Mouse (Mus musculus) midbrain, embryonic 16.5 days (tissue): ENCODE measurements around the gene Scaper. TPM values are rescaled to one million over a fixed set of nuclear protein-coding genes. Genes with fewer than 3 reads are reported as not detected.

ENCODE experiments used
- ATAC-seq: fragments of 200-750 bp; cut with Nextera tagmentation; 2 replicates; pipeline ENCODE4 v1.8.0; 2017; ENCODE audit warnings: moderate TSS enrichment
- H3K27ac ChIP-seq: fragments of 300-500 bp; sonication (generic); 2 replicates; pipeline ENCODE4 v1.5.1; 2014; ENCODE audit warnings: mild to moderate bottlenecking, low read length, mixed read lengths
- H3K27me3 ChIP-seq: fragments of 300-500 bp; sonication (generic); 2 replicates; pipeline ENCODE4 v1.6.1; 2014; ENCODE audit warnings: low read depth, low read length, mixed read lengths; ENCODE audit not compliant: control insufficient read depth, insufficient read depth
- H3K36me3 ChIP-seq: fragments of 300-500 bp; sonication (generic); 2 replicates; pipeline ENCODE4 v1.6.1; 2014; ENCODE audit warnings: mild to moderate bottlenecking, low read length, moderate library complexity, mixed read lengths; ENCODE audit not compliant: control insufficient read depth, insufficient read depth
- H3K4me1 ChIP-seq: fragments of 300-500 bp; sonication (generic); 2 replicates; pipeline ENCODE4 v1.6.1; 2014; ENCODE audit warnings: mild to moderate bottlenecking, low read length, mixed read lengths; ENCODE audit not compliant: control insufficient read depth, insufficient read depth
- H3K4me2 ChIP-seq: fragments of 300-500 bp; sonication (generic); 2 replicates; pipeline ENCODE4 v1.6.1; 2014; ENCODE audit warnings: mild to moderate bottlenecking, low read length, mixed read lengths
- H3K4me3 ChIP-seq: fragments of 300-500 bp; sonication (generic); 2 replicates; pipeline ENCODE4 v1.5.1; 2014; ENCODE audit warnings: low read depth, mild to moderate bottlenecking, low read length, moderate library complexity, mixed read lengths
- H3K9ac ChIP-seq: fragments of 300-500 bp; sonication (generic); 2 replicates; pipeline ENCODE4 v1.6.1; 2014; ENCODE audit warnings: low read depth, low read length, mixed read lengths
- H3K9me3 ChIP-seq: fragments of 300-500 bp; sonication (generic); replicated peaks from 2 replicates; pipeline ENCODE4 v1.6.1; 2014; ENCODE audit warnings: mild to moderate bottlenecking, low read length, mixed read lengths; ENCODE audit not compliant: control insufficient read depth, poor library complexity, severe bottlenecking
- WGBS: fragments of 180-500 bp; shearing (Covaris S2); extraction: QIAGEN DNeasy Blood & Tissue Kit; methylation state at CpG from one replicate; pipeline ENCODE4 v1.1.7; 2014; 5-methylcytosine and 5-hydroxymethylcytosine counted together
- polyA plus RNA-seq: library from polyadenylated mRNA; unstranded; fragments of >200 nt; fragmentation: Nextera tagmentation; extraction: Ambion mirVana; gene quantifications from 2 replicates; pipeline ENCODE4 v1.2.1, GENCODE M21; 2015

Scaper gene
- polyA plus RNA-seq, 1 experiment from 2014 or later = 43.4 TPM

GRCm38 (mm10) chr9:55571071-55571470 is 366.8 kb downstream of the Scaper start:
- no peaks in the 10 kb centered on the region for H3K4me1 ChIP-seq
- H3K4me3 ChIP-seq = no peak overlapping the region
- H3K9me3 ChIP-seq = no peaks in the 10 kb centered on the region
- H3K9ac ChIP-seq = no peak overlapping the region
- no peaks in the 10 kb centered on the region for H3K27me3 ChIP-seq
- ATAC-seq = no peak
- no peak overlapping the region for H3K27ac ChIP-seq
- H3K36me3 ChIP-seq = no peaks in the 10 kb centered on the region
- WGBS = 78% methylated on average over 1 of the region's 1 CpGs
- H3K4me2 ChIP-seq = no peak overlapping the region

GRCm38 (mm10) chr9:55568466-55569159 is 369.3 kb downstream of the Scaper start:
- Histone ChIP-seq H3K27ac (no peak overlapping the region), H3K4me1 (no peaks in the 10 kb centered on the region), H3K4me2 (no peak overlapping the region), H3K4me3 (no peak overlapping the region), H3K9ac (no peak overlapping the region), H3K36me3 (no peaks in the 10 kb centered on the region), H3K27me3 (no peaks in the 10 kb centered on the region), H3K9me3 (no peaks in the 10 kb centered on the region)
- WGBS = 74% methylated on average over 5 of the region's 5 CpGs
- no peak for ATAC-seq

DNA sequence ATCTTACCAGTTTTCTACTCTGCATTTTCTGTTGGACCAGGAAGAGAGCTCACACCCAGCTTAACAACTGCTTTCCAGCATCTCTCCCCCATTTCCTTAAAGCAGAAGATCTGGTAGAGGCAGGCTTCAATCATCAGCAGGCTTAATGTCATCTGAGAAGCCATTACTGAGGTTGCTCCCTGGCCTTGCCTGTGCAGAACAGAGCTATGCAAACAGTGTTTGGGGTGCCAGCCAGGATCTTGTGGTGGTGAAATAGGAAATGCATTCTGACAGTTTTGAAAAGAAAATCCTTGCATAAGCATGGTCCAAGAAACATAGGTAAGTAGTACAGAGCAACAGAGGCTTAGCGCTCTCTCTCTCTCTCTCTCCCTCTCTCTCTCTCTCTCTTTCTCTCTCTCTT is 377.0 kb downstream of the Scaper start:
- Histone ChIP-seq H3K27me3 (no peaks in the 10 kb centered on the region), H3K27ac (no peak overlapping the region), H3K9ac (no peak overlapping the region), H3K4me3 (no peak overlapping the region), H3K4me2 (no peak overlapping the region), H3K9me3 (no peaks in the 10 kb centered on the region), H3K4me1 (no peaks in the 10 kb centered on the region), H3K36me3 (no peaks in the 10 kb centered on the region; the same call in 1 of the 2 replicates)
- 100% methylated on average over 1 of the region's 1 CpGs for WGBS
- no peak for ATAC-seq

- no peak overlapping the region for H3K4me3 ChIP-seq
- H3K9me3 ChIP-seq = no peaks in the 10 kb centered on the region
- no peak overlapping the region for H3K4me2 ChIP-seq
- WGBS = 76% methylated on average over 1 of the region's 1 CpGs
- H3K27me3 ChIP-seq = peaks cover 10% of the 10 kb centered on the region
- no peak overlapping the region for H3K27ac ChIP-seq
- no peak overlapping the region for H3K9ac ChIP-seq
- H3K36me3 ChIP-seq = no peaks in the 10 kb centered on the region; the same call in 1 of the 2 replicates
- ATAC-seq = no peak
- H3K4me1 ChIP-seq = no peaks in the 10 kb centered on the region
These were observed 382.9 kb downstream of the Scaper start for GRCm38 (mm10) chr9:55554986-55555385.

GRCm38 (mm10) chr9:55549302-55549890 is 388.5 kb downstream of the Scaper start:
- ATAC-seq = no peak
- Histone ChIP-seq H3K4me1 (peaks cover 9% of the 10 kb centered on the region), H3K9ac (no peak overlapping the region), H3K4me3 (no peak overlapping the region), H3K4me2 (no peak overlapping the region), H3K27ac (no peak overlapping the region), H3K36me3 (no peaks in the 10 kb centered on the region), H3K9me3 (no peaks in the 10 kb centered on the region), H3K27me3 (peaks cover 50% of the 10 kb centered on the region)
- 12% methylated on average over 16 of the region's 16 CpGs for WGBS

- H3K4me2 ChIP-seq = no peak overlapping the region
- no peak for ATAC-seq
- H3K9ac ChIP-seq = no peak overlapping the region
- no peak overlapping the region for H3K27ac ChIP-seq
- peaks cover 50% of the 10 kb centered on the region for H3K27me3 ChIP-seq
- H3K9me3 ChIP-seq = no peaks in the 10 kb centered on the region
- peaks cover 13% of the 10 kb centered on the region for H3K4me1 ChIP-seq
- no peaks in the 10 kb centered on the region for H3K36me3 ChIP-seq
- 19% methylated on average over 3 of the region's 3 CpGs for WGBS
- H3K4me3 ChIP-seq = no peak overlapping the region
These were observed 389.0 kb downstream of the Scaper start for GRCm38 (mm10) chr9:55548871-55549270.

GRCm38 (mm10) chr9:55546176-55547010 is 391.5 kb downstream of the Scaper start:
- peaks cover 51% of the 10 kb centered on the region for H3K27me3 ChIP-seq
- peak; percentile 23; the same call in 1 of the 2 replicates for ATAC-seq
- H3K4me1 ChIP-seq = peaks cover 19% of the 10 kb centered on the region
- no peaks in the 10 kb centered on the region for H3K9me3 ChIP-seq
- no peaks in the 10 kb centered on the region for H3K36me3 ChIP-seq
- no peak overlapping the region for H3K9ac ChIP-seq
- peak overlapping the region; percentile 2 for H3K4me3 ChIP-seq
- peak overlapping the region; percentile 26 for H3K4me2 ChIP-seq
- WGBS = 2% methylated on average over 63 of the region's 63 CpGs
- H3K27ac ChIP-seq = no peak overlapping the region

DNA sequence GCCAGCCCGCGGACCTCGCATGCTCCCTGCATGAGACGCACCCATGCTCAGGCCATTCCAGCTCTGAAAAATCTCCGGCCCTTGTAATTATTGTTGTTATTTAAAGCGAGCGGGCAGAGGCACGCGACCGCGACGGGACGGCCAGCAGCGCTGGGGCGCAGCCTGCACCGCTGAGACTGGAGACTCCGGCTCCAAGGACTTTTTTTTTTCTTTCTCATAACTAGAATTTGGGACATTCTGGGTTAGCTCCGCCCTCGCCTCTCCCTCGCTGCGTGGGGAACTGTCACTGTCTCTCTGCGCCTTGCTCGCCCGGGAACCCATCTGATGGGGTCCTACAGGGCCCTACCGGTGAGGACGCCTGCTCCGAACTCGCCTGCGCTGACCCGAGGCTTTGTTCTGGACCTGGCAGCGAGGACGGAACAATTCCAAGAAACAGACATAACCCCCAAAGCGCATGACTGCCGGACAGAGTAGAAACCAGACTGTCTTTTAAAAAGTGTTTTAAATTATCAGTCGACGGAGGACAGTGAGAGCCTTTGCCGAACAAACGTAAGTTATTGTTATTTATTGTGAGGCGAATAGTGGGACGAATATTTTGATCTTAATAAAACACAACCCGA is 392.3 kb downstream of the Scaper start:
- Histone ChIP-seq H3K9ac (no peak overlapping the region), H3K27me3 (peaks cover 49% of the 10 kb centered on the region), H3K4me3 (no peak overlapping the region), H3K27ac (no peak overlapping the region), H3K36me3 (no peaks in the 10 kb centered on the region), H3K4me2 (no peak overlapping the region), H3K9me3 (no peaks in the 10 kb centered on the region), H3K4me1 (peaks cover 22% of the 10 kb centered on the region)
- WGBS = 5% methylated on average over 41 of the region's 41 CpGs
- no peak for ATAC-seq
